Mouse (Mus musculus): ENCODE results near the gene Actl11.
A peak's percentile ranks its signal among the peaks of the same experiment; 100 is the strongest.

The Actl11 gene

GRCm38 (mm10) chr9:107919441-107919840 is 8.8 kb upstream of the Actl11 start:
- no peak for DNase-seq (ENCODE audit: low read depth in 2 of 2, low spot score in 2 of 2)

GRCm38 (mm10) chr9:107923021-107923420 is 5.2 kb upstream of the Actl11 start:
- peak in 1 of 2 experiments; percentile 16 for DNase-seq (ENCODE audit: low read depth in 2 of 2, low spot score in 2 of 2)

- DNase-seq (ENCODE audit: low read depth in 2 of 2, low spot score in 2 of 2), result no peak
These were observed 4.3 kb upstream of the Actl11 start for GRCm38 (mm10) chr9:107923956-107924355.

GRCm38 (mm10) chr9:107925251-107925650 is 3.0 kb upstream of the Actl11 start:
- DNase-seq (ENCODE audit: low read depth in 2 of 2, low spot score in 2 of 2), result no peak

- no peak for DNase-seq (ENCODE audit: low read depth in 2 of 2, low spot score in 2 of 2)
These were observed 1.3 kb upstream of the Actl11 start for GRCm38 (mm10) chr9:107926920-107927420.

- DNase-seq (ENCODE audit: low read depth in 2 of 2, low spot score in 2 of 2), result no peak
These were observed 520 bp upstream of the Actl11 start for GRCm38 (mm10) chr9:107927749-107928148.

- DNase-seq (ENCODE audit: low read depth in 2 of 2, low spot score in 2 of 2), result no peak
These were observed 4.0 kb downstream of the Actl11 start for GRCm38 (mm10) chr9:107932221-107932620.

- no peak for DNase-seq (ENCODE audit: low read depth in 2 of 2, low spot score in 2 of 2)
These were observed 5.9 kb downstream of the Actl11 start for GRCm38 (mm10) chr9:107934146-107934545.

- no peak for DNase-seq (ENCODE audit: low read depth in 2 of 2, low spot score in 2 of 2)
These were observed 7.1 kb downstream of the Actl11 start, which contains the start of gene Camkv for GRCm38 (mm10) chr9:107935374-107935773. TSS of gene Camkv (plus strand) at chr9:107935674.

GRCm38 (mm10) chr9:107935790-107936214 is 7.5 kb downstream of the Actl11 start:
- peak; percentile 24 to 33 for DNase-seq (ENCODE audit: low read depth in 2 of 2, low spot score in 2 of 2)

- DNase-seq (ENCODE audit: low read depth in 2 of 2, low spot score in 2 of 2), result no peak
These were observed 8.1 kb downstream of the Actl11 start for GRCm38 (mm10) chr9:107936215-107936822.

- DNase-seq (ENCODE audit: low read depth in 2 of 2, low spot score in 2 of 2), result no peak
These were observed 8.6 kb downstream of the Actl11 start for GRCm38 (mm10) chr9:107936831-107937230.

GRCm38 (mm10) chr9:107947241-107948194 is 19.2 kb downstream of the Actl11 start:
- DNase-seq (ENCODE audit: low read depth in 2 of 2, low spot score in 2 of 2), result no peak

GRCm38 (mm10) chr9:107949184-107949921 is 21.1 kb downstream of the Actl11 start:
- DNase-seq (ENCODE audit: low read depth in 2 of 2, low spot score in 2 of 2), result no peak

GRCm38 (mm10) chr9:107949922-107950235 is 21.6 kb downstream of the Actl11 start, which contains the start of gene Traip:
TSS of gene Traip (plus strand) at chr9:107950136.
- DNase-seq (ENCODE audit: low read depth in 2 of 2, low spot score in 2 of 2), result no peak

- DNase-seq (ENCODE audit: low read depth in 2 of 2, low spot score in 2 of 2), result peak; percentile 70 to 82
These were observed 22.4 kb downstream of the Actl11 start for GRCm38 (mm10) chr9:107950460-107951355.

- DNase-seq (ENCODE audit: low read depth in 2 of 2, low spot score in 2 of 2), result no peak
These were observed 27.5 kb downstream of the Actl11 start for GRCm38 (mm10) chr9:107955613-107956289.

GRCm38 (mm10) chr9:107957141-107957540 is 28.9 kb downstream of the Actl11 start:
- DNase-seq (ENCODE audit: low read depth in 2 of 2, low spot score in 2 of 2), result no peak

GRCm38 (mm10) chr9:107959896-107960295 is 31.6 kb downstream of the Actl11 start:
- no peak for DNase-seq (ENCODE audit: low read depth in 2 of 2, low spot score in 2 of 2)

GRCm38 (mm10) chr9:107960928-107961327 is 32.7 kb downstream of the Actl11 start:
- DNase-seq (ENCODE audit: low read depth in 2 of 2, low spot score in 2 of 2), result no peak

All from CD8-positive naive resting alpha-beta T cell, adult 2 months (primary cell).